Mouse (Mus musculus): ENCODE data around the gene Bak1. TPM values are rescaled to one million over a fixed set of nuclear protein-coding genes. Genes with fewer than 3 reads are reported as not detected.

Gene Bak1
- polyA plus RNA-seq, 1 experiment from 2014 or later, result 2.6 TPM

DNA sequence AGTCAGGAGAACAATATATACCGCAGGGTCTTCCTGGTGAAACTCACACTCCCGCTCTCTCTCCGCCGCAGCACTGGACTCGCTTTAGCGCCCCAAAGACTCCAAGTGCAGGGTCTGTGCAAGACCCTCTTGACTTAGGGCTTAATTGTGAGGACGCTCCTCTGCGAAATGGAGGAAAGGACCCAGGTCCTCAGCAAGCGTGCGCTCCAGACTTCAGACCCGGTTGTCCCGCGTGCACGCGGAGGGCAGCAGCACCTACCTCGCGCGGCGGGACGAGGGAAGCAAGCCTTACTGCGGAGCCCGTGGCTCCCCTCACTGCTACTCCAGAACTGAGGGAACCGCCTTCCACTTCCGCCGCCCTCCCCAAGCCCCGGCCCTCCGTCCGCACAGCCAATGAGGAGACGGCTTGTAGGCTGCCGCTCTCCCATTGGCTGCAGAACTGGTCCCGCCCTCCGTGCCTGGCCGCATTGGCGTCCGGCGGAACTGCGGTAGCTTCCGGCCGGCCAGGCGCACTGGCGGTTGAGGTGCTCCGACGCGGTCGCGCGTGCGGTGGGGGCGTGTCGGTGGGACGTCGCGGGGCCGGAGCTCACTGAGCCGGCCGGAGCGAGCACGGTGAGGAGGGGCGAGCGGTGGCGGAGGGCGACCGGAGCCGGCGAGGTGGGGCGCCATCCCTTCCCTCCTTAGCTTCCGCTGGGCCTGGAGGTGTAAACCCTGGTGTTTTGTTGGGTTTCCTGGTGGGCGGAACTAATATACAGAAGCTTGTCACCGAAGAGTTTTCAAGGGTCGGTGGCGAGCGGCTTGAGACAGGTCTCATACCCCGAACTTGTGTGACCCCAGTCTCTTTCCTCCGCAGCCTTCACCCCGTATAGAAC lies 55.9 kb downstream of the Bak1 start, which contains the start of gene Zbtb9:
TSS of gene Zbtb9 (plus strand) at position 465 of the 872 bp plus-strand sequence.
- peak; percentile 100 for ATAC-seq (ENCODE audit: low read depth)
- peak within 1 kb of the TSS; percentile 96 for H3K4me2 ChIP-seq (ENCODE audit: low read depth, low read length)
- H3K4me1 ChIP-seq (ENCODE audit: control insufficient read depth, low read depth, low read length), result peaks cover 28% of the 10 kb centered on the region
- H3K4me3 ChIP-seq (ENCODE audit: low read depth, low read length), result peak within 1 kb of the TSS; percentile 94
- peak within 1 kb of the TSS; percentile 83 for H3K9ac ChIP-seq (ENCODE audit: low read depth, low read length)
- H3K27ac ChIP-seq (ENCODE audit: low read length), result peak within 1 kb of the TSS; percentile 81
- peaks cover 8% of the 10 kb centered on the region for H3K36me3 ChIP-seq (ENCODE audit: control insufficient read depth, insufficient read depth)
- H3K27me3 ChIP-seq (ENCODE audit: control insufficient read depth, insufficient read depth, low read depth, low read length), result no peaks in the 10 kb centered on the region
- H3K9me3 ChIP-seq (replicated peaks; ENCODE audit: control insufficient read depth, low read length), result no peaks in the 10 kb centered on the region
- under 1% methylated on average over 74 of the region's 75 CpGs for whole genome bisulfite sequencing (ENCODE audit: insufficient replicate concordance)

DNA sequence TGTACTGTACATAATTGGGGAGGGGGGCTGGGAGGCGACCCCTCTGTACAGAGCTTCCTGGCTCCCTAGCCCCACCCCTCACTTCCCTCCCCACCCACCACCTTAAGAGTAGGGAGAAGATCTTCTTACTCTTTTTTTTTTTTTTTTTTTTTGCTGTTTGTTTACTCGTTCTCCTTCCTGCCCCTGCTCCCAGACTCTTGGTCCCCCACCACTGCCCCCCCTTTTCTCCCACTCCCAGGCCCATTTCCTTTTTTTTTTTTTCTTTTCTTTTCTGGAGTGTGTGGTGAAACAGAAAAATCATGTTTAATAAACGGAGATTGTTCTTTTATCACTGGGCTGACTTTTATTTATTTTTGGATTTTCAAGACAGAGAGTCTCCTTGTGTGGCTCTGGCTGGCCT lies 56.7 kb downstream of the Bak1 start:
- H3K4me3 ChIP-seq (ENCODE audit: low read depth, low read length), result peak overlapping the region; percentile 94
- no peaks in the 10 kb centered on the region for H3K27me3 ChIP-seq (ENCODE audit: control insufficient read depth, insufficient read depth, low read depth, low read length)
- H3K36me3 ChIP-seq (ENCODE audit: control insufficient read depth, insufficient read depth), result peaks cover 5% of the 10 kb centered on the region; the same call in 1 of the 2 replicates
- peak overlapping the region; percentile 82 for H3K9ac ChIP-seq (ENCODE audit: low read depth, low read length)
- H3K4me2 ChIP-seq (ENCODE audit: low read depth, low read length), result peak overlapping the region; percentile 93
- H3K9me3 ChIP-seq (replicated peaks; ENCODE audit: control insufficient read depth, low read length), result no peaks in the 10 kb centered on the region
- peak overlapping the region; percentile 81; the same call in 1 of the 2 replicates for H3K27ac ChIP-seq (ENCODE audit: low read length)
- peaks cover 28% of the 10 kb centered on the region for H3K4me1 ChIP-seq (ENCODE audit: control insufficient read depth, low read depth, low read length)
- no peak for ATAC-seq (ENCODE audit: low read depth)
- WGBS (ENCODE audit: insufficient replicate concordance), result 0% methylated on average over 3 of the region's 3 CpGs

DNA sequence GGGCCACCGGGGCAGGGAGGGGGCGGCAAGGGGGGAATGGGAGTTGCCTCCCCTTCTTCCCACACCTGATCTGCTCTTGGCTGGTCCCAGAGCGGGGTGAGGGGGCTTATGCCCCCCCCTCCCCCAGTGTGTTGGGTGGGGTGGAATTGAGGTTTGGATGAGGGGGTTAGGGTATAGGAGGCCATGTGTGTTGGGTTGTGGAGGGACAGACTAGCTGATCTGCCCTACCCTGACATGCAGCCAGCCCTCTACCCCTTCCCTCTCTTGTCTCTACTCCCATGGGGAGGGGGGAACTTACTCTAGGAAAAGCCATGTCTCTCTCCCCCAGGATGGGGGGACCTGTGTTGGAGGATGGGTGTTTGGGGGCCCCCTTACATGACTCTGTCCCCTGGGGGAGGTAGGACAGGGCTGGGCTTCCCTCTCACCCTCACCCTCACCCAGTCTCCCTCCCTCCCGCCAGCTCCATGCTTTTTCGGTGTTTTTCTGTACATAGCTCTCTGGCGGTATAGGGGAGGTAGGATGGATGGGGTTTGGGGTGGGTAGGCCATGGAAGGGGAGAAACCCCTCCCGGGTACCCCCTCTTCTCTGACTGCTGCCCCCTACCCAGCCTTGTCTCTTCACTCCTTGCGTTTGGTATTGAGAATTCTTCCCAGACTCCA lies 57.4 kb downstream of the Bak1 start:
- Histone ChIP-seq H3K4me3 (ENCODE audit: low read depth, low read length) (no peak overlapping the region), H3K9ac (ENCODE audit: low read depth, low read length) (no peak overlapping the region), H3K27me3 (ENCODE audit: control insufficient read depth, insufficient read depth, low read depth, low read length) (no peaks in the 10 kb centered on the region), H3K36me3 (ENCODE audit: control insufficient read depth, insufficient read depth) (peaks cover 5% of the 10 kb centered on the region; the same call in 1 of the 2 replicates), H3K27ac (ENCODE audit: low read length) (no peak overlapping the region), H3K4me1 (ENCODE audit: control insufficient read depth, low read depth, low read length) (peaks cover 28% of the 10 kb centered on the region), H3K9me3 (replicated peaks; ENCODE audit: control insufficient read depth, low read length) (no peaks in the 10 kb centered on the region), H3K4me2 (ENCODE audit: low read depth, low read length) (peak overlapping the region; percentile 93)
- 68% methylated on average over 8 of the region's 8 CpGs for WGBS (ENCODE audit: insufficient replicate concordance)
- no peak for ATAC-seq (ENCODE audit: low read depth)

DNA sequence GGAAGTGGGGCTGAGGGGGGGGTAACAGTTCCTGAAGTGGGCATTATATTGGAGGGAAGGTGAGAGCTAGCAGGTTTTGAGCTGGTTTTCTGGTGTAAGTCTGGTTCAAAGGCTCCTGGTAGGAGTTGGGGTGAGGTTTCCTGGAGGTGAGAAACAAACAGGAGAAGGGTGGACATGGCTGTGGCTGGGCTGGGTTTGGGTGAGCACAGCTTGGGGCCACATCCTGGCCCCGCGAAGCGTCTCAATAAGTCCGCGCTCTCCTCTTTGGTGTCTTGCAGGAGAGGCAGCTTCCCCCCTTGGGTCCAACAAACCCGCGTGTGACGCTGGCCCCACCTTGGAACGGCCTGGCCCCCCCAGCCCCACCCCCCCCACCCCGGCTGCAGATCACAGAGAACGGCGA lies 58.6 kb downstream of the Bak1 start:
- Histone ChIP-seq H3K4me2 (ENCODE audit: low read depth, low read length) (no peak overlapping the region), H3K9me3 (replicated peaks; ENCODE audit: control insufficient read depth, low read length) (no peaks in the 10 kb centered on the region), H3K36me3 (ENCODE audit: control insufficient read depth, insufficient read depth) (no peaks in the 10 kb centered on the region), H3K27ac (ENCODE audit: low read length) (no peak overlapping the region), H3K27me3 (ENCODE audit: control insufficient read depth, insufficient read depth, low read depth, low read length) (no peaks in the 10 kb centered on the region), H3K9ac (ENCODE audit: low read depth, low read length) (no peak overlapping the region), H3K4me3 (ENCODE audit: low read depth, low read length) (no peak overlapping the region), H3K4me1 (ENCODE audit: control insufficient read depth, low read depth, low read length) (peaks cover 24% of the 10 kb centered on the region)
- 54% methylated on average over 12 of the region's 12 CpGs for WGBS (ENCODE audit: insufficient replicate concordance)
- ATAC-seq (ENCODE audit: low read depth), result no peak

Other genes with a start within 250 kb of the Bak1 start
- gene Bnip1, start 247.9 kb downstream of the Bak1 start, polyA plus RNA-seq (2015; fragmentation: Nextera tagmentation; extraction: Ambion mirVana), result 20.1 and 21.4 TPM in 2 replicates
- not detected in 2 replicates for gene Nkx2-5, start 184.0 kb downstream of the Bak1 start, polyA plus RNA-seq (2015; fragmentation: Nextera tagmentation; extraction: Ambion mirVana)
- gene Kifc5b, start 111.9 kb downstream of the Bak1 start, polyA plus RNA-seq (2015; fragmentation: Nextera tagmentation; extraction: Ambion mirVana), result 4.6 and 5.3 TPM in 2 replicates
- 2.1 and 2.6 TPM in 2 replicates for gene Phf1, start 96.0 kb downstream of the Bak1 start, polyA plus RNA-seq (2015; fragmentation: Nextera tagmentation; extraction: Ambion mirVana)
- 73.9 and 80.2 TPM in 2 replicates for gene Cuta, start 89.4 kb downstream of the Bak1 start, polyA plus RNA-seq (2015; fragmentation: Nextera tagmentation; extraction: Ambion mirVana)
- 0.21 and 0.33 TPM in 2 replicates for gene Syngap1, start 87.8 kb downstream of the Bak1 start, polyA plus RNA-seq (2015; fragmentation: Nextera tagmentation; extraction: Ambion mirVana)
- gene Zbtb9, start 55.8 kb downstream of the Bak1 start, polyA plus RNA-seq (2015; fragmentation: Nextera tagmentation; extraction: Ambion mirVana), result 5.0 and 5.5 TPM in 2 replicates
- 0.90 and 1.1 TPM in 2 replicates for gene Itpr3, start 28.3 kb upstream of the Bak1 start, polyA plus RNA-seq (2015; fragmentation: Nextera tagmentation; extraction: Ambion mirVana)
- gene Uqcc2, start 104.9 kb upstream of the Bak1 start, polyA plus RNA-seq (2015; fragmentation: Nextera tagmentation; extraction: Ambion mirVana), result 130 and 141 TPM in 2 replicates
- 0.28 TPM in 1 of 2 replicates, not detected in the other for gene Ip6k3, start 138.8 kb upstream of the Bak1 start, polyA plus RNA-seq (2015; fragmentation: Nextera tagmentation; extraction: Ambion mirVana)
- gene Lemd2, start 175.5 kb upstream of the Bak1 start, polyA plus RNA-seq (2015; fragmentation: Nextera tagmentation; extraction: Ambion mirVana), result 2.2 and 2.7 TPM in 2 replicates

All from liver, embryonic 16.5 days (tissue).